Comparison of ENCODE assay signal across 7 mouse cellular contexts in the genomic region with DNA sequence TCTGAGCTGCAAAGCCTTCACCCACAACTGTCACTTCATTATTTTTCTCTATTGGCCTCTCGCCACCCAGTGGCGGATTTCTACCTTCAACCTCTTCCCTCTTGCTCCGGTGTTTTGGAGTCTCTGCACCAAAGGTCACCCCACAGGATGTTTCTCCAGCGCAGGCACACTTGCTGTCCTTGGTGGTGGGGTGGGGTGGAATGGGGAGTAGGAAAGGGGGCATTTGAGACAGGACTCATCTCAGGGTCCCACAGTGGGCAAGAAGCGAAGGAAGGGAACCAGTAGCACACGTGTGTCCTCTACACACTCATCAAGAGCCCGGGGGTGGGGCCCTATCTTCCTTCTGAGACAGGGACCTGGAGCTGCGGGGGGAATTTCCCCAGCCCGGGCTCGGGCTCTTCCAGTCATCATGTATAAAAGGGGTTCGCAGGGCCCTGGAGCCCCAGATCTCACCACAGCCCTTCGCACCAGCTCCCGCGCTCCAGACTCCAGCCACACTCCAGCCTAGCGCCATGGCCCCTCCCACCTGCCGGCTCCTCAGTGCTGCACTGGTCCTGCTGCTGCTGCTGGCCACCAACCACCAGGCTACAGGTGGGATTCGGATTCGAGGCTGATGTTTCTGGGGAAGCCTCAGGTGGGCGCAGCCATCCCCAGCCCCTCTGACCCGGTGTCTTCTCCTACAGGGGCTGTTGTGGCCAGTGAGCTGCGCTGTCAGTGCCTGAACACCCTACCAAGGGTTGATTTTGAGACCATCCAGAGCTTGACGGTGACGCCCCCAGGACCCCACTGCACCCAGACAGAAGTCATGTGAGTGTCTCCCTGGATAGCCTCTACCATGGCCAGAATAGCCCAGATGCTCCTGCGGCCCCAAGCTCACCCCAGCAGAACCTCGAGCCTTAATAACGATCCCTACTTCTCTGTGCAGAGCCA. TPM values are rescaled to one million over a fixed set of nuclear protein-coding genes. Genes with fewer than 3 reads are reported as not detected.
DNase-seq lines count a peak whose midpoint lies in the region; ATAC-seq and TF ChIP-seq lines count a peak whose summit lies in the region.

TSS of gene Cxcl3 (plus strand) at position 445 of the 930 bp plus-strand sequence.

- WGBS in forebrain, embryonic 13.5 days = 14% methylated on average over 26 of the region's 26 CpGs
- 16% methylated on average over 24 of the region's 26 CpGs for WGBS in lung, embryonic 14.5 days

- H3K36me3 ChIP-seq in ES-E14 (ENCODE audit: control insufficient read depth, insufficient read depth, low read length, poor library complexity, severe bottlenecking) = no peaks in the 10 kb centered on the region
- no peaks in the 10 kb centered on the region for H3K36me3 ChIP-seq in forebrain, embryonic 13.5 days (ENCODE audit: poor library complexity, severe bottlenecking)
- no peaks in the 10 kb centered on the region for H3K36me3 ChIP-seq in lung, embryonic 14.5 days (ENCODE audit: insufficient read depth)

- peak; percentile 88 for ATAC-seq in forebrain, embryonic 13.5 days
- peak; percentile 80; the same call in 1 of the 2 replicates for ATAC-seq in lung, embryonic 14.5 days (ENCODE audit: insufficient read depth)

- H3K9ac ChIP-seq in ES-E14 (ENCODE audit: insufficient read depth, low read depth, low read length, poor library complexity, severe bottlenecking) = no peak within 1 kb of the TSS
- H3K9ac ChIP-seq in forebrain, embryonic 13.5 days = peak within 1 kb of the TSS; percentile 43; the same call in 1 of the 2 replicates
- H3K9ac ChIP-seq in lung, embryonic 14.5 days = no peak within 1 kb of the TSS

- peak within 1 kb of the TSS; percentile 43 to 45; a peak in 3 of 4 replicates for H3K4me3 ChIP-seq in ES-E14 (ENCODE audit: insufficient read depth in 1 of 2, low read depth in 1 of 2, low read length in 2 of 2, poor library complexity in 1 of 2, severe bottlenecking in 1 of 2)
- H3K4me3 ChIP-seq in forebrain, embryonic 13.5 days = peak within 1 kb of the TSS; percentile 34
- peak within 1 kb of the TSS; percentile 22; the same call in 1 of the 2 replicates for H3K4me3 ChIP-seq in lung, embryonic 14.5 days (ENCODE audit: low read depth, low read length)

- in situ Hi-C loops in ES-E14 (cut with MboI; ENCODE audit: low sequenced_read_pairs in 2 of 2, unreplicated experiment in 2 of 2) = loop anchor here (10.0 to 25.0 kb wide), 2 partner anchors 124 to 131 kb away; no protein-coding TSS in a partner anchor

- H3K4me2 ChIP-seq in forebrain, embryonic 13.5 days = peak within 1 kb of the TSS; percentile 70
- peak within 1 kb of the TSS; percentile 66 for H3K4me2 ChIP-seq in lung, embryonic 14.5 days

- H3K9me3 ChIP-seq in ES-E14 (ENCODE audit: control insufficient read depth, insufficient read depth, low read depth, low read length) = no peaks in the 10 kb centered on the region
- no peaks in the 10 kb centered on the region for H3K9me3 ChIP-seq in forebrain, embryonic 13.5 days (replicated peaks)
- H3K9me3 ChIP-seq in lung, embryonic 14.5 days (ENCODE audit: low read depth, low read length) = no peaks in the 10 kb centered on the region

- TF ChIP-seq CTCF in lung, embryonic 14.5 days (IDR thresholded peaks at IDR 0.05; ENCODE audit: low read depth) = peak; percentile 56

- no peak within 1 kb of the TSS for H3K27ac ChIP-seq in ES-E14 (ENCODE audit: insufficient read depth, low read depth, low read length, poor library complexity, severe bottlenecking)
- no peak within 1 kb of the TSS for H3K27ac ChIP-seq in forebrain, embryonic 13.5 days
- H3K27ac ChIP-seq in lung, embryonic 14.5 days (ENCODE audit: low read depth) = no peak within 1 kb of the TSS

- DNase-seq in CD4-positive helper T cell, adult 2 months (ENCODE audit: low read depth, low spot score) = peak; percentile 5
- DNase-seq in ES-E14 (ENCODE audit: low read depth, low spot score) = peak; percentile 44
- DNase-seq in kidney, adult 18-20 months = peak; percentile 66
- DNase-seq in lung, embryonic 14.5 days = peak; percentile 67
- peak; percentile 21 for DNase-seq in ovary, postnatal 14 days (ENCODE audit: low spot score)
- DNase-seq in thymus, postnatal 0 days (ENCODE audit: low spot score) = no peak

- H3K27me3 ChIP-seq in forebrain, embryonic 13.5 days = 0 out of 2 replicates have a peak, but pooled peaks cover 3% of the 10 kb centered on the region
- no peaks in the 10 kb centered on the region for H3K27me3 ChIP-seq in lung, embryonic 14.5 days (ENCODE audit: insufficient read depth, low read length)

- H3K4me1 ChIP-seq in ES-E14 (ENCODE audit: control insufficient read depth in 2 of 2, insufficient read depth in 2 of 2, low read length in 2 of 2, poor library complexity in 1 of 2) = no peaks in the 10 kb centered on the region
- H3K4me1 ChIP-seq in forebrain, embryonic 13.5 days = peaks cover 4% of the 10 kb centered on the region; the same call in 1 of the 2 replicates
- H3K4me1 ChIP-seq in lung, embryonic 14.5 days (ENCODE audit: insufficient read depth) = 0 out of 2 replicates have a peak, but pooled peaks cover 5% of the 10 kb centered on the region

TF ChIP-seq in ES-E14, 5 proteins besides CTCF, POLR2A, EP300 and RAD21:
- TF ChIP-seq HCFC1 (IDR thresholded peaks at IDR 0.05; ENCODE audit: borderline replicate concordance, insufficient read depth, low read length) (no peak), ZC3H11A (IDR thresholded peaks at IDR 0.05; ENCODE audit: borderline replicate concordance, low read depth, low read length) (no peak), MAFK (IDR thresholded peaks at IDR 0.05; ENCODE audit: insufficient read depth, low read depth, low read length) (no peak), CHD2 (IDR thresholded peaks at IDR 0.05; ENCODE audit: low read depth, low read length) (no peak), ZNF384 (IDR thresholded peaks at IDR 0.05; ENCODE audit: low read depth, low read length) (no peak)

RNA-seq across cellular contexts. Expression of gene Cxcl3, which starts in this region (rescaled TPM):
- total RNA-seq in ES-E14 (2012; rRNA removed) = not detected in 2 replicates
- not detected in 2 replicates for polyA plus RNA-seq in forebrain, embryonic 13.5 days (2015; fragmentation: Nextera tagmentation; extraction: Ambion mirVana)
- polyA plus RNA-seq in lung, embryonic 14.5 days (2014; fragmentation: Nextera tagmentation; extraction: Ambion mirVana) = 0.18 TPM in 1 of 2 replicates, not detected in the other
- 0.94 and 1.3 TPM in 2 replicates for polyA plus RNA-seq in thymus, postnatal 0 days (2015; fragmentation: Nextera tagmentation; extraction: Ambion mirVana)

Comparison
In these comparisons a context has a peak if more than half of its experiments do, and no peak if none do; other contexts are left out.
1. Peak in DNase-seq and H3K4me3 ChIP-seq in ES-E14; RNA of the gene not detected or under 1 TPM.
2. Peak in ATAC-seq, H3K4me3 ChIP-seq, H3K9ac ChIP-seq and H3K4me2 ChIP-seq in forebrain, embryonic 13.5 days; RNA of the gene not detected or under 1 TPM.
3. Peak in DNase-seq, ATAC-seq, H3K4me3 ChIP-seq and H3K4me2 ChIP-seq in lung, embryonic 14.5 days; RNA of the gene not detected or under 1 TPM.